Mouse (Mus musculus): ENCODE results near the gene Meis2.

GRCm38 (mm10) chr2:116069451-116070225 lies 4.0 kb upstream of the Meis2 start:
- TF ChIP-seq CTCF (IDR thresholded peaks at IDR 0.05; ENCODE audit: borderline replicate concordance, extremely low read depth, insufficient read depth, insufficient read length) (no peak), POLR2A (IDR thresholded peaks at IDR 0.05; ENCODE audit: borderline replicate concordance, extremely low read depth, insufficient read depth, insufficient read length, poor library complexity, severe bottlenecking) (no peak)
